Mouse (Mus musculus) stomach, embryonic 14.5 days (tissue): Measurements from ENCODE around the gene Gm7951. TPM values are rescaled to one million over a fixed set of nuclear protein-coding genes. Genes with fewer than 3 reads are reported as not detected.
"Not testable (repeated sequence)": the region's sequence is repeated elsewhere in the genome, so short reads cannot be mapped to it uniquely, and the experiment has no call there.

Experiments used
- ATAC-seq: fragments of 200-750 bp; cut with Nextera tagmentation; 2 replicates; pipeline ENCODE4 v1.8.0; 2017; ENCODE audit warnings: low read depth, moderate TSS enrichment; ENCODE audit not compliant: insufficient number of reproducible peaks, insufficient read depth, low FRiP score
- H3K27ac ChIP-seq: fragments of 300-500 bp; sonication (generic); 2 replicates; pipeline ENCODE4 v1.5.1; 2014; ENCODE audit warnings: mild to moderate bottlenecking, low read length, moderate library complexity, mixed read lengths
- H3K27me3 ChIP-seq: fragments of 300-500 bp; sonication (generic); 2 replicates; pipeline ENCODE4 v1.6.1; 2014; ENCODE audit warnings: low read length, control low read depth, mixed read lengths; ENCODE audit not compliant: control insufficient read depth, insufficient read depth
- H3K36me3 ChIP-seq: fragments of 300-500 bp; sonication (generic); 2 replicates; pipeline ENCODE4 v1.6.1; 2014; ENCODE audit warnings: mild to moderate bottlenecking, control low read depth, low read length, moderate library complexity, mixed read lengths; ENCODE audit not compliant: control insufficient read depth, insufficient read depth
- H3K4me1 ChIP-seq: fragments of 300-500 bp; sonication (generic); 2 replicates; pipeline ENCODE4 v1.6.1; 2014; ENCODE audit warnings: low read length, control low read depth, mixed read lengths; ENCODE audit not compliant: control insufficient read depth, insufficient read depth
- H3K4me2 ChIP-seq: fragments of 300-500 bp; sonication (generic); replicated peaks from 2 replicates; pipeline ENCODE4 v1.6.1; 2014; ENCODE audit warnings: low read depth, low read length, control low read depth
- H3K4me3 ChIP-seq: fragments of 300-500 bp; sonication (generic); 2 replicates; pipeline ENCODE4 v1.5.1; 2014; ENCODE audit warnings: low read depth, low read length, control low read depth
- H3K9ac ChIP-seq: fragments of 300-500 bp; sonication (generic); replicated peaks from 2 replicates; pipeline ENCODE4 v1.6.1; 2014; ENCODE audit warnings: low read depth, mild to moderate bottlenecking, control low read depth, low read length, moderate library complexity, mixed read lengths
- H3K9me3 ChIP-seq: fragments of 300-500 bp; sonication (generic); 2 replicates; pipeline ENCODE4 v1.6.1; 2016; ENCODE audit warnings: low read depth, low read length, control low read depth; ENCODE audit not compliant: control insufficient read depth
- WGBS: fragments of 180-500 bp; shearing (Covaris S2); extraction: QIAGEN DNeasy Blood & Tissue Kit; methylation state at CpG from one replicate; pipeline ENCODE4 v1.1.7; 2014; 5-methylcytosine and 5-hydroxymethylcytosine counted together
- polyA plus RNA-seq: library from polyadenylated mRNA; unstranded; fragments of >200 nt; fragmentation: Nextera tagmentation; extraction: Ambion mirVana; gene quantifications from 2 replicates; pipeline ENCODE4 v1.2.1, GENCODE M21; 2014

Gene Gm7951
- not detected in 2 replicates for polyA plus RNA-seq

DNA sequence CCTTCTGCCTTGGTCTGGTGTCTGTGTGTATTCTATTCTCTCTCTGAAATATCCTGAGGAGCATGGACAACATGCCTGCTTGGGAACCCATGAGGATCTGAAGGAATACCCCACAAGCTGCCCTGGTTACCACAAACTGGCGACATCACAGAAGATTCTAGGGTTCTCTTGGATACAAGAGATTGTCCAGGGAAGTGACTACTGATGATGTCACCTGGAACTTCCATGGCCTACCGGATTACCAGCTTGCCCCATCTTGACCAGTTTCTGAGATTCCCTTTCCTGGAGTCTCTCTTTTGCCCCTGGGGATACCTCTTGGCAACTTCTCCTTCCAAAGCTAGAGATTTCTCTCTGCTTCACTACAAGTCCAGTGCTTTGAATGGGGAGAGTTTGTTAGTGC, at the start of gene Gm7951:
Gene Gm7951, minus strand, starts transcription at position 101 of the 400 bp plus-strand sequence.
- not testable (repeated sequence) for H3K4me2 ChIP-seq, ATAC-seq, H3K27me3 ChIP-seq, H3K4me1 ChIP-seq, H3K9me3 ChIP-seq, H3K9ac ChIP-seq, H3K36me3 ChIP-seq, H3K27ac ChIP-seq, H3K4me3 ChIP-seq
- WGBS = no CpG with 5 or more reads among the region's 2 CpGs

DNA sequence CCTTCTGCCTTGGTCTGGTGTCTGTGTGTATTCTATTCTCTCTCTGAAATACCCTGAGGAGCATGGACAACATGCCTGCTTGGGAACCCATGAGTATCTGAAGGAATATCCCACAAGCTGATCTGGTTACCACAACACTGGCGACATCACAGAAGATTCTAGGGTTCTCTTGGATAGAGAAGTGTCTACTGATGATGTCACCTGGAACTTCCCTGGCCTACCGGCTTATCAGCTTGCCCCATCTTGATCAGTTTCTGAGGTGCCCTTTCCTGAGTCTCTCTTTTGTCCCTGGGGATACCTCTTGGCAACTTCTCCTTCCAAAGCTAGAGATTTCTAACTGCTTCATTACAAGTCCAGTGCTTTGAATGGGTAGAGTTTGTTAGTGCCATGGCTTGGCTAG, 45.4 kb upstream of the Gm7951 start, which contains the start of gene Gm17027:
Gene Gm17027, minus strand, starts transcription at position 101 of the 400 bp plus-strand sequence.
- not testable (repeated sequence) for ATAC-seq, H3K4me3 ChIP-seq, H3K36me3 ChIP-seq, H3K4me2 ChIP-seq, H3K27me3 ChIP-seq, H3K27ac ChIP-seq, H3K9me3 ChIP-seq, H3K9ac ChIP-seq, H3K4me1 ChIP-seq
- 95% methylated on average over 1 of the region's 2 CpGs for WGBS

DNA sequence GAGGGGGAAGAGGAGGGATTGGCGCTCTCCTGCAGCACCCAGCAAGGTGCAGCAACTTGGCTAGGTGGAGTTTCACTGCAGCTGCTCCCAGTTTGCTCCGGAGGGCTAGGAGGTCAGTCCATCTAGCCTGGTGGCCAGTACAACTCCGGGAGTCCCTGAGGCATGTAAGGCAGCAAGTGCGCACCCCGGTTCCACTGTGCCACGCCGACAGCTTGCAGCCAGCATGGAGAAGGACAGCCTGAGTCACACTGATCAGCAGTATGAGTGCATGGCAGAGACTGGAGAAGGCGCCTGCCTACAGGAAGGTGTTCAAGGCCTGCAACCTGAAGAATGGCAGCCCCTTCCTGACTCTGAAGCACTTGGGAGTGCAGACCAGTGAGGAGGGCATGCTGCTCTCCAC, 17.4 kb upstream of the Gm7951 start:
- WGBS = 81% methylated on average over 6 of the region's 8 CpGs
- H3K36me3 ChIP-seq, H3K4me1 ChIP-seq, H3K27ac ChIP-seq, H3K4me2 ChIP-seq, H3K27me3 ChIP-seq, H3K9ac ChIP-seq, ATAC-seq, H3K9me3 ChIP-seq, H3K4me3 ChIP-seq: not testable (repeated sequence)

DNA sequence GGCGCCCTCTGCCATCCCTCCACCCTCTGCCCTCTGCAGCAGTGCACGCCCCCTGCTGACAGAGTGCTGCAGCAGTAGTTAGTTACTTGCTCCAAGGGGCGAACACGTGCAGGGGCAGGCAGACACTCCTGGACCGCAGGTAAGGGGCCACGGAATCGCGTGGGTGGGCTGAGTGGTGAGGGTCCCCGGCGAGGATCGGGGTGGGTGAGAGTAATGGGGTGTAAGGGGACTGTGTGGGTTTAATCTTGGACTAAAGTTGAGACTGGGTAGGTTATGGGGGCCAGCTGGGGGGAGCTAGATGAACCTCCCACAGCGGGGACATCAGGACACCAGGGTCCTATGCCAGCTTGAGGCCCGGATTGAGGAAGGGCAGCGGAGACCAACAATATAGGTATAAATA, 16.6 kb upstream of the Gm7951 start:
- H3K4me3 ChIP-seq, H3K4me1 ChIP-seq, H3K27me3 ChIP-seq, H3K36me3 ChIP-seq, H3K9me3 ChIP-seq, H3K4me2 ChIP-seq, H3K27ac ChIP-seq, H3K9ac ChIP-seq, ATAC-seq: not testable (repeated sequence)
- 51% methylated on average over 9 of the region's 14 CpGs for WGBS

Other genes starting within 250 kb of the Gm7951 start
- not detected in 2 replicates for gene Gm7980, start 210.1 kb downstream of the Gm7951 start, polyA plus RNA-seq
- gene 1700049E17Rik1, start 192.4 kb downstream of the Gm7951 start, polyA plus RNA-seq = not detected in 2 replicates
- not detected in 2 replicates for gene 1700024B05Rik, start 173.4 kb downstream of the Gm7951 start, polyA plus RNA-seq
- gene Gm6401, start 149.4 kb downstream of the Gm7951 start, polyA plus RNA-seq = not detected in 2 replicates
- gene Gm3543, start 134.0 kb downstream of the Gm7951 start, polyA plus RNA-seq = not detected in 2 replicates
- not detected in 2 replicates for gene Gm17027, start 45.3 kb upstream of the Gm7951 start, polyA plus RNA-seq
- not detected in 2 replicates for gene Gm3573, start 73.4 kb upstream of the Gm7951 start, polyA plus RNA-seq
- gene Gm17026, start 142.7 kb upstream of the Gm7951 start, polyA plus RNA-seq = not detected in 2 replicates
- not detected in 2 replicates for gene Gm9611, start 180.0 kb upstream of the Gm7951 start, polyA plus RNA-seq
- not detected in 2 replicates for gene Gm7995, start 192.8 kb upstream of the Gm7951 start, polyA plus RNA-seq